Mouse (Mus musculus): ENCODE data around the gene Gm7247.

DNA sequence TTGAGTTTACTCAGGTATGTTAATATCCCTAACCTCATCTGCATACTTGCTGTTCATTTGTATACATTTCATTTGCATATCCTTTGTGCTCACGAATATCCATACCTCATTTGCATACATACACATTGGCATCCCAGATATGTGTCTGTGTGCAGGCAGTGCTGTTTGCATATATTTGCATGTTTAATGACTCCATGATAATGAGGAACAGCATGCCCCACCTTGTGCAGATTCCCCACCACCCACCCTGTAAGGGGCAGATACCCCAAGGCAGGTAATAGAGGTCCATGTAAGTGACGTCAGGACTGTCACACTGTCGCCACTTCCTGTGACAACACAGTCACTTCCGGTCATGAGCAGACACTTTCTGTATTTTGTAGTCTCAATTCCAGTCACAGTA, 24.2 kb downstream of the Gm7247 start:
- no peak for TF ChIP-seq CTCF (IDR thresholded peaks at IDR 0.05 in 2 of 3, conservative IDR thresholded peaks at IDR 0.05 in 1 of 3; ENCODE audit: control insufficient read depth in 1 of 3, insufficient read depth in 1 of 3, low read depth in 2 of 3, low read length in 3 of 3, poor library complexity in 1 of 3, severe bottlenecking in 1 of 3)
- no peak for TF ChIP-seq JUND (IDR thresholded peaks at IDR 0.05; ENCODE audit: low read depth, low read length)
- no peak for TF ChIP-seq USF2 (IDR thresholded peaks at IDR 0.05; ENCODE audit: borderline replicate concordance in 1 of 2, insufficient read depth in 1 of 2, low read depth in 1 of 2, low read length in 2 of 2)

Data from MEL (cell line).